Mouse (Mus musculus): ENCODE measurements at regions not wholly inside any gene's neighbourhood (a gene's known extent, or its start where the extent isn't known, plus 50 kb on each side); places are given as distances from the start of the nearest gene placed in this dataset.

DNA sequence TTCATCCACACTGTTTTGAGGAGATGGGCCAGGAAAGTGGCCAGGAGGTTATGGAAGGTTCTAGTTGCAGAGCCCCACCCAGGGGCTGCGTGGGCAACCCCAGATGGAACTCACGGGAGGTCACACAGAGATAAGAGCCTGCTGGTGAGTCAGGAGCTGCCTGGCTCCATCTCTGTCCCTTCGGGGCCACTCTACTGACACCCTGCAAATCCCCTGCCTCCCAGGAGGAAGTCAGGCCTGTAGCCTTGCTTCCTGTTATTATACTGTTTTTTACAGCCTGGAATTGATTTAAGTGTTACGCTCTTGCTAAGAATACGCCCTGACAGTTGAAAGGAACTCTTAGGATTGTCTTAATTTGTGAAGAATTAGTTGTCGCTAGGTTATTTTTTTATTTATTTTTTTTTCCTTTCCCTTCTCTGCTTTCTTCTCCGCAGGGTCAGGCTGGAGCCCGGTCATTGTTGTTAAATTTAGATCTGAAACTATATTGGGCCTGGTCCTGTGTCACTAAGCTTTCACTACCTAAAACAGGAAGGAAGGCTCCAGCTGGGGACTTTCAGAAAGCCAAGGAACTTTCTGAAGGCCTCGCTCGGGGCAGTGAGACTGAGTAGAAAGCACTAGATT, 497.9 kb downstream of the Med13l start:
- no peak overlapping the region for H3K4me2 ChIP-seq (replicated peaks)
- 66% methylated on average over 10 of the region's 10 CpGs for WGBS
- 0 out of 2 replicates have a peak, but pooled peaks cover 3% of the 10 kb centered on the region for H3K4me1 ChIP-seq (replicated peaks; ENCODE audit: control insufficient read depth, insufficient read depth, low read length)
- DNase-seq (ENCODE audit: low spot score) (no peak), ATAC-seq (ENCODE audit: low FRiP score) (no peak)
- H3K36me3 ChIP-seq (replicated peaks; ENCODE audit: control insufficient read depth, insufficient read depth): no peaks in the 10 kb centered on the region
- H3K9ac ChIP-seq: no peak overlapping the region
- H3K4me3 ChIP-seq (replicated peaks; ENCODE audit: low read length): no peak overlapping the region
- peaks cover 9% of the 10 kb centered on the region; the same call in 1 of the 2 replicates for H3K27me3 ChIP-seq (ENCODE audit: control insufficient read depth, insufficient read depth, low read length)
- no peak overlapping the region for H3K27ac ChIP-seq
- no peaks in the 10 kb centered on the region for H3K9me3 ChIP-seq (ENCODE audit: control insufficient read depth, low read length)

DNA sequence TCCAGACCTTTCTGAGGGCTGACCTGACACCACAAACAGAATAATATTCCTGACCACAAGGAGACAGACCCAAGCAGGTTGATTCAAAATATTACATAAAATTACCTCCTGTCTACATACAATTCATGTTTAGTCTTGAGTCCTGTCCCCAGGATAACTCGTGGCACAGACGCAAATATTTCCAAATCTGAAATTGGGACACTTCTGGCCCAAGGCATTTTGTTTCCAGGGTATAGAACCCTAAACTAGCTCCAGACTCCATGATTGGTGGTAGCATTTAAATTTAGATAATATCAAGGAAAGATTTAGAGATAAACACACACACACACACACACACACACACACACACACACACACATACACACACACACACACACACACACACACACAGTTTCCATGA, 498.7 kb downstream of the Med13l start:
- no peaks in the 10 kb centered on the region for H3K9me3 ChIP-seq (ENCODE audit: control insufficient read depth, low read length)
- H3K4me3 ChIP-seq (replicated peaks; ENCODE audit: low read length): no peak overlapping the region
- H3K4me1 ChIP-seq (replicated peaks; ENCODE audit: control insufficient read depth, insufficient read depth, low read length): 0 out of 2 replicates have a peak, but pooled peaks cover 3% of the 10 kb centered on the region
- H3K27ac ChIP-seq: no peak overlapping the region
- WGBS: 100% methylated on average over 2 of the region's 2 CpGs
- DNase-seq (ENCODE audit: low spot score): no peak
- H3K27me3 ChIP-seq (ENCODE audit: control insufficient read depth, insufficient read depth, low read length): peaks cover 9% of the 10 kb centered on the region; the same call in 1 of the 2 replicates
- no peaks in the 10 kb centered on the region for H3K36me3 ChIP-seq (replicated peaks; ENCODE audit: control insufficient read depth, insufficient read depth)
- ATAC-seq (ENCODE audit: low FRiP score): no peak
- H3K4me2 ChIP-seq (replicated peaks): no peak overlapping the region
- H3K9ac ChIP-seq: no peak overlapping the region

DNA sequence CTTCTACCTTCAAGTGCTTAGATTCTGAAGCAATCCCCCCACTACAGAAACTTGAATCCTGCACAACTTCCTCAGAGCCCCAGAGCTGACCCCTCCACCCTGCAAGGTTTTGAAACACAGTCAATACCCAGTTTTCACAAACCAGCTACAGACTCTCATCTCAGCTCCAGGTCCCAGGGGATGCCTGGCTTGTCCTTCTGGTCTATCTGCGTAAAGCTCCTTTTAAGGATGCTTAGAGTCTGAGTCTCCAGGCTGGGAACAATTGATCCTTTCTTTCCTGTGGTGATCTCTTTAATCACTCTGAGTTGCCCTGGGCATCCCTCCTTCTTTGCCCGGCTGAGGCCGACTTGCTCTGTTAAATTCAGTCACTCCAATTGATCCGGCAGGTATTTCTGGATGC, 500.4 kb downstream of the Med13l start:
- Histone ChIP-seq H3K4me2 (replicated peaks) (no peak overlapping the region), H3K4me3 (replicated peaks; ENCODE audit: low read length) (no peak overlapping the region), H3K9me3 (ENCODE audit: control insufficient read depth, low read length) (no peaks in the 10 kb centered on the region), H3K27me3 (ENCODE audit: control insufficient read depth, insufficient read depth, low read length) (peaks cover 5% of the 10 kb centered on the region; the same call in 1 of the 2 replicates), H3K36me3 (replicated peaks; ENCODE audit: control insufficient read depth, insufficient read depth) (no peaks in the 10 kb centered on the region), H3K9ac (no peak overlapping the region), H3K27ac (no peak overlapping the region), H3K4me1 (replicated peaks; ENCODE audit: control insufficient read depth, insufficient read depth, low read length) (0 out of 2 replicates have a peak, but pooled peaks cover 3% of the 10 kb centered on the region)
- WGBS: 20% methylated on average over 4 of the region's 4 CpGs
- ATAC-seq (ENCODE audit: low FRiP score) (no peak), DNase-seq (ENCODE audit: low spot score) (no peak)

DNA sequence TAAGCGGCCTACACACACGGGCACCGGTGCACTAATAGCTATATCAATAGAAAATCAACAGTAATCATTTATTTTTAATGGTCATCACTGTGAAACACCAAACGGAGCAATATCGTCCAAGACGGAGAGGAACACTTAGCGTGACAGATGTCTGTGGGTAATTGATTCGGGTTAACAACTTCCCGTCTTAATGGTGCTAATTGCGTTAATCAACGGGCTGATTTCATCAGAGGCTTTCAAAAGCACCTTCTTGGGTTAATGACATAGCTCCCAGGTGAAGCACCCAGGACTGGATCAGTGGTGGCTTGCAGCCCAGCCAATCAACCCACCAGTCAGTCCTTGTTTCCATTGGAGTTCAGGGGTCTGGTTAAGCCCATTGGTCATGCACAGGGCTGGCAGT, 502.0 kb downstream of the Med13l start:
- ATAC-seq (ENCODE audit: low FRiP score): no peak

DNA sequence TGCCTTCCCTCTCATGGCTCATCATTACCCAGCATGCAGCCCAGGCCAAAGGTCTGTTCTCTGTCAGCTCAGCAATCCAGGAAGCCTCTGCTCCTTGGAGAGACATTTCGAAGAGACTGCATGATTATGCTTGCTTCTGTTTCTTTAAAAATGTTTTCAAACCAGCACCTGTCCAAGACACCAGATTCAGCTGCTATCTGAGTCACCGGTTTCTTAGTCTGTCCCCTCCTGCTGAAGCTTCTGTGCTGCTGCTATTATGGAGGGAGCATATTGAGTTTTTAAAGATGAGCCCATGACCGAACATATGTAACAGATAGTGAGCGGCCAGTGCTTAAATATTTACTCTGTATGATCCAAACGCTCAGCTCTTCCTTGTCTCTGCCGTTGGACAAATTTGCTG, 506.2 kb downstream of the Med13l start:
- Histone ChIP-seq H3K4me1 (replicated peaks; ENCODE audit: control insufficient read depth, insufficient read depth, low read length) (no peaks in the 10 kb centered on the region), H3K9ac (no peak overlapping the region), H3K27ac (no peak overlapping the region), H3K27me3 (ENCODE audit: control insufficient read depth, insufficient read depth, low read length) (no peaks in the 10 kb centered on the region), H3K9me3 (ENCODE audit: control insufficient read depth, low read length) (no peaks in the 10 kb centered on the region), H3K36me3 (replicated peaks; ENCODE audit: control insufficient read depth, insufficient read depth) (no peaks in the 10 kb centered on the region), H3K4me2 (replicated peaks) (no peak overlapping the region), H3K4me3 (replicated peaks; ENCODE audit: low read length) (no peak overlapping the region)
- no peak for DNase-seq (ENCODE audit: low spot score)
- ATAC-seq (ENCODE audit: low FRiP score): no peak
- WGBS: 84% methylated on average over 6 of the region's 6 CpGs

More for the DNA sequence above, 502.0 kb downstream of the Med13l start:
- H3K4me2 ChIP-seq (replicated peaks): no peak overlapping the region
- H3K36me3 ChIP-seq (replicated peaks; ENCODE audit: control insufficient read depth, insufficient read depth): no peaks in the 10 kb centered on the region
- H3K4me1 ChIP-seq (replicated peaks; ENCODE audit: control insufficient read depth, insufficient read depth, low read length): 0 out of 2 replicates have a peak, but pooled peaks cover 3% of the 10 kb centered on the region
- H3K9ac ChIP-seq: no peak overlapping the region
- no peak for DNase-seq (ENCODE audit: low spot score)
- no peak overlapping the region for H3K27ac ChIP-seq
- H3K27me3 ChIP-seq (ENCODE audit: control insufficient read depth, insufficient read depth, low read length): no peaks in the 10 kb centered on the region; the same call in 1 of the 2 replicates
- H3K4me3 ChIP-seq (replicated peaks; ENCODE audit: low read length): no peak overlapping the region
- H3K9me3 ChIP-seq (ENCODE audit: control insufficient read depth, low read length): no peaks in the 10 kb centered on the region
- 81% methylated on average over 11 of the region's 11 CpGs for WGBS

DNA sequence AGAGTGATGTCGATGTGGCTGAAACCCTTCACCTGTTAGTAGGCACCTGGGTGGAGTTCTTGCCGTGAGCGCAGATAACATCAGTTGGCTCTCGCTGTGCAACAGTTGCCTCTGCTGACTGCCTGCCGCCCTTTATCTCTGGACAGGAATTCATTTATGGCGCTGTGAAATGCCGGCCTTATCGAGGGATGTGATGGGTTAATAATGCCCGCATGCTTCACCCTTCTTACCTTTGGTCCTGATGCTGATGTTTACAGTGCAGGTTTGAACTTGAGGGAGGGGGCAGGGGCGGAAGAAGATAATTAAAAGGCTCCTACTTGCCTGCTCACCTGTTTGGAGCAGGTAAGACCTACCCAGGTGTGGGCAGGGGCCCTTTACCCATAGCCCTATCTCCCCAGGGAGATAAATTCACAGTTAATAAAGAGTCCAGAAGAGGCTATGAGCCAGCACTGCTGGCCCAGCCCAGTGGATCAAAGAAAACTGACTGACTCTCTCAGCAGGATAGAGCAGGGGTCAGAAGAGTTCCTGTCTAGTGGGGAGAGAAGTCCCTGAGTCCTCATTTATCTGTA, 509.4 kb downstream of the Med13l start:
- Histone ChIP-seq H3K9me3 (ENCODE audit: control insufficient read depth, low read length) (no peaks in the 10 kb centered on the region), H3K4me1 (replicated peaks; ENCODE audit: control insufficient read depth, insufficient read depth, low read length) (no peaks in the 10 kb centered on the region), H3K27ac (no peak overlapping the region), H3K4me2 (replicated peaks) (no peak overlapping the region), H3K9ac (no peak overlapping the region), H3K4me3 (replicated peaks; ENCODE audit: low read length) (no peak overlapping the region), H3K27me3 (ENCODE audit: control insufficient read depth, insufficient read depth, low read length) (no peaks in the 10 kb centered on the region), H3K36me3 (replicated peaks; ENCODE audit: control insufficient read depth, insufficient read depth) (no peaks in the 10 kb centered on the region)
- WGBS: 80% methylated on average over 10 of the region's 10 CpGs
- DNase-seq (ENCODE audit: low spot score) (no peak), ATAC-seq (ENCODE audit: low FRiP score) (no peak)

DNA sequence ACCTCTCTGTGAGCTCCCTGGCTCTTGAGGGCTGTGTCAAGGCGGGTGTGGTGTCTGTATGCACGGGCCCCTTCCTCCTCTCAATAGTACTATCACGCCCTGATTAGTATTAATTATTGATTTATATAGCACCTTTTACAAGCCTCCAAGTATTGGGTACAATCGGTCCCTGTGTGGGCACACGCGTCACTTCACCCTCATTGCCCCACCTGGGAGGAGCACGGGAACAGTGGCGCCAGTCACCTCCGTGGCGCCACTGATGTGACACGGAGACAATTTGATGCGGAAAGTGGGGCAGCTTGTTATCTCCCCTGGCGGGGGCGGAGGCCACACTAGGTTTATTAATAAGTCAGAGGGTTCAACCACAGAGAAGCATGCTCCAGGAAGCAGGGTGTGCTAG, 512.2 kb downstream of the Med13l start:
- Histone ChIP-seq H3K27ac (no peak overlapping the region), H3K27me3 (ENCODE audit: control insufficient read depth, insufficient read depth, low read length) (no peaks in the 10 kb centered on the region), H3K4me2 (replicated peaks) (no peak overlapping the region), H3K36me3 (replicated peaks; ENCODE audit: control insufficient read depth, insufficient read depth) (no peaks in the 10 kb centered on the region), H3K4me1 (replicated peaks; ENCODE audit: control insufficient read depth, insufficient read depth, low read length) (no peaks in the 10 kb centered on the region), H3K9ac (no peak overlapping the region), H3K9me3 (ENCODE audit: control insufficient read depth, low read length) (no peaks in the 10 kb centered on the region), H3K4me3 (replicated peaks; ENCODE audit: low read length) (no peak overlapping the region)
- ATAC-seq (ENCODE audit: low FRiP score) (no peak), DNase-seq (ENCODE audit: low spot score) (no peak)
- WGBS: 93% methylated on average over 14 of the region's 14 CpGs

DNA sequence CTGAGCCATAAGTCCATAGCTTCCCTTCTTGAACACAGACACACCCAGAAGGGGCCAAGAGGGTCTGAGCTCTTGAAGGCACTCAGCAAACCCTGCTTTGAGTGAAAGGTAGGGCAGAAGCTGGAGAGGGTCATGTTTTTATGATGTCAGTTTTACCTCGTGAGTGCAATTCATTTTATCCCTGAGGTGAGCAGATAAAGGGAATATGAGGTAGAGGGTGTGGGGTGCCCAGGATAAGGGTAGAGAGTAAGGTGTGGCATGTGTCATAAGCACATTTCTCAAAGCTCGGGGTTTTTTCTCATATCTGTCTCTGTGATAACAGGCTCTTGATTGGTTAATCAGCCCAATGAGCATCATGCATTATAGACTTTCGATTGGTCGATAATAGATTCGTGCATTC, 520.3 kb downstream of the Med13l start:
- DNase-seq (ENCODE audit: low spot score): no peak
- 86% methylated on average over 5 of the region's 5 CpGs for WGBS
- Histone ChIP-seq H3K27ac (no peak overlapping the region), H3K4me2 (replicated peaks) (no peak overlapping the region), H3K4me1 (replicated peaks; ENCODE audit: control insufficient read depth, insufficient read depth, low read length) (peaks cover 3% of the 10 kb centered on the region; the same call in 1 of the 2 replicates), H3K27me3 (ENCODE audit: control insufficient read depth, insufficient read depth, low read length) (peaks cover 8% of the 10 kb centered on the region), H3K4me3 (replicated peaks; ENCODE audit: low read length) (no peak overlapping the region), H3K9ac (no peak overlapping the region), H3K9me3 (ENCODE audit: control insufficient read depth, low read length) (no peaks in the 10 kb centered on the region), H3K36me3 (replicated peaks; ENCODE audit: control insufficient read depth, insufficient read depth) (no peaks in the 10 kb centered on the region)
- no peak for ATAC-seq (ENCODE audit: low FRiP score)

DNA sequence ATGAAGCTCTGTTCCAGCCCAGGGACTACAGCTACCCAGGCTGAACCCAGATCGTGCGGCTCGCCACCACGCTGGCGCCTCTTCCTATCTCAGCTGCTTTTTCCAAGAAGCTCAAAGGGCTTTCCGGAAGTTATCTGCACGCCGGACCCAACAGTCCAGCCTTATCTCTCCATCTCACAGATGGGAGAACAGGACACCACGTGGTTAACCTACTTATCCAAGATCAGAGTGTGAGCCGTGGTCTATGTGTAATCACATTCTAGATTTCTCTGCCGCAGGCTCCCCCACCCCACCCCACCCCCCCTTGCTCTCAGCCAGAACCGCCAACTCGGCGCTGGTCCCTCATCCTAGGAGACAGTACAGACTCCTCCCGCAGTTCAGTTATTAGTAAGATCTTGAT, 522.4 kb downstream of the Med13l start:
- Histone ChIP-seq H3K36me3 (replicated peaks; ENCODE audit: control insufficient read depth, insufficient read depth) (no peaks in the 10 kb centered on the region), H3K4me2 (replicated peaks) (no peak overlapping the region), H3K4me1 (replicated peaks; ENCODE audit: control insufficient read depth, insufficient read depth, low read length) (peaks cover 9% of the 10 kb centered on the region), H3K9ac (no peak overlapping the region), H3K27me3 (ENCODE audit: control insufficient read depth, insufficient read depth, low read length) (peaks cover 29% of the 10 kb centered on the region), H3K27ac (no peak overlapping the region), H3K4me3 (replicated peaks; ENCODE audit: low read length) (no peak overlapping the region), H3K9me3 (ENCODE audit: control insufficient read depth, low read length) (no peaks in the 10 kb centered on the region)
- WGBS: 80% methylated on average over 15 of the region's 15 CpGs
- ATAC-seq (ENCODE audit: low FRiP score) (no peak), DNase-seq (ENCODE audit: low spot score) (no peak)

Measured in hindbrain, embryonic 14.5 days (tissue).